Mouse (Mus musculus) heart, adult 18-20 months (tissue): ENCODE measurements around the gene Fhl3. TPM values are rescaled to one million over a fixed set of nuclear protein-coding genes. Genes with fewer than 3 reads are reported as not detected.
"Not testable (repeated sequence)": the region's sequence is repeated elsewhere in the genome, so short reads cannot be mapped to it uniquely, and the experiment has no call there.

ENCODE experiments used
- DNase-seq, 2 experiments: peaks; one replicate each; pipeline ENCODE4 v3.0.0; 2021 to 2022; ENCODE audit warnings: mixed read lengths in 1 of 2
- total RNA-seq, 2 experiments: library from RNA; stranded (reverse); gene quantifications; 2 replicates each; pipeline ENCODE4 v1.2.3; 2021

Gene Fhl3
- total RNA-seq, 2 experiments from 2014 or later: 8.2 to 13.8 TPM

GRCm38 (mm10) chr4:124683474-124683873 is 17.0 kb upstream of the Fhl3 start:
- DNase-seq: no peak

- DNase-seq: no peak
Observed at GRCm38 (mm10) chr4:124685004-124685403, 15.5 kb upstream of the Fhl3 start.

GRCm38 (mm10) chr4:124685453-124685852 is 15.0 kb upstream of the Fhl3 start:
- DNase-seq: no peak

- peak; percentile 43 to 61 for DNase-seq
Observed at GRCm38 (mm10) chr4:124685897-124686402, 14.6 kb upstream of the Fhl3 start.

GRCm38 (mm10) chr4:124691455-124691854 is 9.0 kb upstream of the Fhl3 start:
- no peak for DNase-seq

- DNase-seq: no peak
Observed at GRCm38 (mm10) chr4:124692416-124692861, 8.1 kb upstream of the Fhl3 start.

GRCm38 (mm10) chr4:124693135-124693894 is 7.2 kb upstream of the Fhl3 start, which contains the start of gene Utp11:
Gene Utp11 (minus strand): TSS chr4:124693600.
- peak; percentile 91 to 94 for DNase-seq

- no peak for DNase-seq
Observed at GRCm38 (mm10) chr4:124694572-124694971, 5.9 kb upstream of the Fhl3 start.

- DNase-seq: no peak
Observed at GRCm38 (mm10) chr4:124695786-124696516, 4.5 kb upstream of the Fhl3 start.

GRCm38 (mm10) chr4:124699791-124700190 is 710 bp upstream of the Fhl3 start:
- peak in 1 of 2 experiments; percentile 22 for DNase-seq

GRCm38 (mm10) chr4:124701052-124701845 is 748 bp downstream of the Fhl3 start:
- peak; percentile 70 to 72 for DNase-seq

- peak; percentile 47 to 48 for DNase-seq
Observed at GRCm38 (mm10) chr4:124701916-124702315, 1.4 kb downstream of the Fhl3 start.

- peak; percentile 44 to 66 for DNase-seq
Observed at GRCm38 (mm10) chr4:124703406-124703805, 2.9 kb downstream of the Fhl3 start.

GRCm38 (mm10) chr4:124703881-124704796 is 3.6 kb downstream of the Fhl3 start:
- DNase-seq: peak in 1 of 2 experiments; percentile 27

- DNase-seq: peak; percentile 46 to 75
Observed at GRCm38 (mm10) chr4:124704797-124705474, 4.4 kb downstream of the Fhl3 start.

GRCm38 (mm10) chr4:124705661-124706269 is 5.3 kb downstream of the Fhl3 start:
- no peak for DNase-seq

- not testable (repeated sequence) for DNase-seq
Observed at GRCm38 (mm10) chr4:124707381-124708199, 7.1 kb downstream of the Fhl3 start.

- DNase-seq: not testable (repeated sequence)
Observed at GRCm38 (mm10) chr4:124708200-124708517, 7.7 kb downstream of the Fhl3 start.
